Mouse (Mus musculus) cerebellum, adult 2 months (tissue): Measurements from ENCODE around the gene Brpf1.

Experiments used
- CTCF ChIP-seq: fragments of 200-500 bp; IDR thresholded peaks from 2 replicates; pipeline ENCODE4 v1.5.1; 2011; ENCODE audit warnings: low read depth, mild to moderate bottlenecking, control low read depth, low read length, moderate library complexity, borderline replicate concordance; ENCODE audit not compliant: insufficient read depth
- POLR2A ChIP-seq: fragments of 200-500 bp; IDR thresholded peaks from 2 replicates; pipeline ENCODE4 v1.6.1; 2011; ENCODE audit warnings: low read length, control low read depth, borderline replicate concordance; ENCODE audit not compliant: insufficient read depth

GRCm38 (mm10) chr6:113315972-113316371 is 9.0 kb downstream of the Brpf1 start:
- no peak for TF ChIP-seq CTCF
- TF ChIP-seq POLR2A: no peak
